Mouse (Mus musculus) cerebellum, adult (tissue): Measurements from ENCODE around the gene Tmeff2.
"Not testable (repeated sequence)": the region's sequence is repeated elsewhere in the genome, so short reads cannot be mapped to it uniquely, and the experiment has no call there.

ENCODE experiments used
- ATAC-seq: cut with Nextera tagmentation; 2 replicates; pipeline ENCODE4 v1.9.2; 2017; ENCODE audit warnings: mild to moderate bottlenecking, moderate library complexity, mixed read lengths; ENCODE audit not compliant: insufficient number of reproducible peaks, low FRiP score, low TSS enrichment

Gene Tmeff2

DNA sequence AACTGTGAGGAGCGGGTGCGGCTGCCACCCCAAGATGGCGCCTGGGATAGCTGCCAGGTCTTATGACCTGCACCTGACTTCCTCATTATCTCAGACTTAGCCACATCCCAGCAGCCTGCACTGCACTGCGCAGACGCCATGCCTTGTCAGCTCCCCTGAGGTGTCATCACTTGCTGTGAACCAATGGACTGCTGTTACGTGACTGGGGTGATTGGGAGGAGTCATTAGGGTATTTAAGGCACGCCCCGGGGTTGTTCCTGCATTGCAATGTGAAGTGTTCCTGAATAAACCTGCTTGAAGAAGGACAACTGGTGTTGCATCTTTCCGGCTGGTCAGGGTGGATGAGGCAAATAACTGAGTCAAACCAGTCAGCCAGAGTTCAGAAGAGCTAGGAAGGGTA lies at the start of gene Tmeff2:
Gene Tmeff2 (plus strand): TSS at position 262 of the 400 bp plus-strand sequence.
- ATAC-seq, result not testable (repeated sequence)

DNA sequence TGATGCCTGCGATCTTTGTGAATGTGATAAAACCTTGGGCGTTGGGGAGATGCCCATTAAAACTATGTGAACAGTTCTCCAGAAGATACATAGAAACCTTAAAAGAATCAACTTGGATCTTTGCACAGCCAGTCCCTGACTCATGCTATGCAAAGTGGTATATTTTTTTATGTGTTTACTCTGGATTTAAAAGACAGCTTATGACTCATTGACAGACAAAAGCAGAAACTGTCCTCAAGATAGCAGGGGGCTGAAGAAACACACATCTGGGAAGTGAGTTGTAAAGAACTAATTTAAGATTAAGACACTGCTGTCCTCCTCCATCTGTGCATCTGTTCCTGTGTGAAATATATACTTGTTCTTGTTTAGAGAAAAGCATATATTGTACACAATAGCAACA lies 38.9 kb upstream of the Tmeff2 start:
- no peak for ATAC-seq

DNA sequence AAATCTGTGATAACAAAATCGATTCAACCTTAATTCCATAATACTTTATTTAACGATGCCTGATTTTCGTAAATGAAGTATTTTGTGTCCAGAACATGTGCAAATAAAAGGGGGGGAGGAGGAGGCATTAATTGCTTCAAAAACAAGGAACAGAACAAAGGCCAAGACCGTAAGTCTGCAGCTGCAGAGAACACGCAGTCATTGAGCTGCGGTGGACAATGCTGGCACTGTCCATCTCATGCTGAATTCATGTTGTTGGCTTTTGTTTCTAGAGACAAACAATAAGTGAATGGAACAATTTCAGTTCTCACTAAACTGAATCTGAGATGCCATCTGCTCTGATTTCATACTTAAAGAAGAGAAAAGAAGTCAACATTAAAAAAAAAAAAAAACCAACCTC lies 2.8 kb upstream of the Tmeff2 start:
- ATAC-seq, result no peak

DNA sequence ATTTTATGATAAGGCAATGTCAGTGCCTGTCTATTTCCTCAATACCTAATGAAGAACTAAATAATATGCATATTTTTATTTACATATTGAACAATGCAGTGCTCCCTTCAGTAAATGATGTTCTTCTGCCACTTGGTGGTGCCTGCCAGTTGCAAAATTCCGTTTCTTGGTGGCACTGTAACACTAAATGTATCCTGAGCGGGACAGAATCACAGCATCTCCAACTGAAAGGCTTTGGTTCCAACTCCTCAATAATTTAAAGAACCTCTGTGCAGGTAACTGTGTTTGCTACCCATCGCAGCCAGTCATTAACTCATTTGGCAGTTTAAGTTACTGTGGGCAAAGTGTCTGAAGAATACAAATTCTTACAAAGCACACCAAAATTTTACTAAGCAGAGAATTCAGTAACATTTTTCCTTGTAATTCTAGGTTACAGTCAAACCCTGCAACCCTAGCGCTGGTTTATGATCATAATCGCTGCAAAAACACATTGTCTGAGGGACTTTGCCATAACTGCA lies 24.4 kb downstream of the Tmeff2 start:
- no peak for ATAC-seq

DNA sequence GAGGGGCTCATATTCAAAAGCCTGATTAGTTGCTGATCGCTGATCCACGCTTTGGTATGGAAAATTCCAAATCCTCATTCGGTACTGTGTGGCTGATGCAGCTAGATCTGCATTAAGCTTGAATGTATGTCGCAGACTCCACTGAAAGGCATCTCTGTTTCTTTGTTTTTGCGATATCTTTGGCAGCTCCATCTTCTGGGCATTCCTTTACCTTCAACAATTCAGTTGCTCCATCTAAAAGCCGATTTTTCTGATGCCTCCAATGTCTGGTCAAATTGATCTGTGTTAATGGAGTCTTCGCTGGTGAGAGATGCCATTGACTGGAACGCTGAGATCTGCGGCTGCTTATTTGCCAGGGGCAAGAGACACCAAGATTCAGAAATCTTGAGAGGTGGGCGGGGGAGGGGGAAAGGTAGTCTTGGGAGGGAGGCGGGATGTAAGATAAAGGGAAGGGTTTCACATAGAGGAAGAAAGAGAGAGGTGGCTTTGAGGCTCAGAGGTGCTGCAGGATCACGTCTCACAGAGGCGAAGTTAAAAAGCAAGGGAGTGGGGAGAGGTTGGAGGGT lies 25.0 kb downstream of the Tmeff2 start:
- ATAC-seq, result no peak

DNA sequence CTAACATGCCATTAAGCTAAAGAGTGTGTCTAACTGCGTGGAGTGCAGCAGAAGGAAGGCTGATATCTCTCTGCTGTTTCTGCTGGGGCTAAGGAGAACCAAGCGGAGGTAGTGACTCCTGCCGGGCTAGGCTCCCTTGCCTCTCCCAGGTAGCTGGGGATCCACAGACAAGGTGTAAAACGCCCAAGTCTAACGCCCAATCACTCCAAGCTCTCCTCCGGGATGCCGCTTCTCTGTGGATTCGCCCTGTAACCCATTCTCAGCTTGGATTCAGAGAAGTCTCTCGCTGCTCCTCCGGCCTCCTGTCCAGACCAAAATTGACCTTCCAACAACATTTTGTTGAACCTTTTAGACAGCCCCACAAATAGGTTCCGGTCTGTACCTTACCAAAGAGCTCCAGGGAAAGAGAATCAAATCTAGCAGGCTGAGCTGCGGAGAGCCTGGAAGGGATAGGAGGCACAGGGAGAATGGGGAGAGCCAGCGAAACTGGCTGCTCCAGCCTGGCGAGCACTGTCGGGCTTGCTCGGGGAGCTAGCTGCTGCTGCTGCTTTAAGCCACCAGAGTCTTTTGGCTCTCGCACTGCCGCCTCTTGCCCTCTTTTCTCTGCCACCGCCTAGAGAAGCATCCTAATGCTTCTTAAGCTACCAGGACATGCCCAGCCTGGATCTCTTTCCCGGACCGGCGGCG lies 26.1 kb downstream of the Tmeff2 start:
- ATAC-seq, result peak; percentile 63

DNA sequence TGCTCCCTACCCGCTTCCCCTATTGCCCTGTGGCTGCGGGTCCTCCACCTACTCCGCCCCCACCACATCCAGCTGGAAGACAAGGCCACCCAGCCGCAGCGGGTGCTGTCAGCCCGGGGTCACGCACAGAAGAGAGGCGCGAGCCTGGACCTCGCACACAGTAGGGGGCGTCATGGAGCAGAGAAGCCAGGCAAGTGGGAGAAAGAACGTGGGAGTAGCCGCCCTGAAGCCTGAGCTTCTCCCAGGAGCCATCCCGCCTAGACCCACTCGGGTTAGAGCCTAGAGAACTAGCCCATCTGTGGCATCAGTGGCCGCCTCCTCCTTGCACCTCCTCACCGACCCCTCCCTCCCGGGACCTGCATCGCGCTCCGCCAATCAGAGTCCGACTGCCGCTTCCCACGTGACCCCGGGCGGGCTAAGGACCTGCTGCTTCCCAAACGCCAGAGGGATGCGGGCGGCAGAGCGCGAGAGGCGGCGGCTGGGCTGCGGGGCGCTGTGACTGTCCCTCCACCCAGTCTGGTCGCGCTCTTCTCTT lies 26.7 kb downstream of the Tmeff2 start:
- peak; percentile 92 for ATAC-seq

DNA sequence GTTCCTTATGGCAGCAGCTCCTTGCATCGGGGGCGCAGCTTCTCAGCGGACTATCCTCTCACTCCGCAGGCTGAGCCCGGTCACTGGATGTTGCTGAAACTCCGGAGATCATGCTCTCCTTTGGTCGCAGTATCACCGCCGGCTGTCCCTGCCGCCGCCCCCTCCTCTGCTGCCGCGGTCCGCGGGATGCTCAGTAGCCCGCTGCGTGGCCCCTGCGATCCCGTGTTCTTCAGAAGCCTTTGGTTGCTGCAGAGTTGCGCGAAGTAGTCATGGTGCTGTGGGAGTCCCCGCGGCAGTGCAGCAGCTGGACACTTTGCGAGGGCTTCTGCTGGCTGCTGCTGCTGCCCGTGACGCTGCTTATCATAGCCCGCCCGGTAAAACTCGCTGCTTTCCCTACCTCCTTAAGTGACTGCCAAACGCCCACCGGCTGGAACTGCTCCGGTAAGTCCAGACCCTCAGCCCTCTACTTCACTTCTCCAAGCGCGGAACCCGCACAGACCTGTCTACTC lies 27.3 kb downstream of the Tmeff2 start:
- peak; percentile 6 for ATAC-seq

DNA sequence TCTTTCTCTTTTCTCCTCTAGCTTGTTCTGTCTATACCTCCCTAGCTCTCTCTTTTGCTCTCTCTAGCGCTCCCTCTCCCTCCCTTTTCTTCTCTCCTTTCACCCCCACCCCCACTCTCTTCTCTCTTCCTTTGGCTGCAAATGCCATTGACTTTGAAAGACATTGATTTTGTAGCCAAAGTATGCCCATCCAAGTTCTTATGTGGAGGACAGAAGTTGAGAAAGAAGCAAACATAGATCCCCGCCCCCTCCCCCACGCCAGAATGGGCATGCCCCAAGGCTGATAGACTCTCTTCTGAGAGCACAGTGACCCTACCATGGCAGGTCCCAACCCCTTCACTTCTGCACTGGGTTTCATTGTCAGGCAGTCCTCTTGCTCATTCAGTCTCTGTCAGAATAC lies 28.3 kb downstream of the Tmeff2 start:
- ATAC-seq, result no peak

DNA sequence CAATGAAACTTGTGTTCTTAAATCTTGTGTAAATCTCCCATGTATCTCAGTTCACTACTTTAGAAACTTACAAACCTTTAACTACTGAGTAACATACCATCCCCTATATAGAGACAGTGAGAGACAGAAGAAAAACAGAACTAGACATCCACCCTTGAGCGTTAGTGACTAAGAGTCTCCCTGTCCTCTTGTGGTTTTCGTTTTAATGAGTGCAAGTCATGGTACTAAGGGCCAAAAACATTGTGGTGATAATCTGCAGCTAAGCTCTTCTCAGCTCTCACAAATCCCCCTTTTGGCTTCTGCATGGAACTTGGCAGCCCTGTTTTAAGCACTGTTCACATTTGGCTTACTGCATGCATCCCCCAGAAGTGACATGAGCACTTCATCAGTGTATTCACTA lies 34.6 kb downstream of the Tmeff2 start:
- no peak for ATAC-seq

DNA sequence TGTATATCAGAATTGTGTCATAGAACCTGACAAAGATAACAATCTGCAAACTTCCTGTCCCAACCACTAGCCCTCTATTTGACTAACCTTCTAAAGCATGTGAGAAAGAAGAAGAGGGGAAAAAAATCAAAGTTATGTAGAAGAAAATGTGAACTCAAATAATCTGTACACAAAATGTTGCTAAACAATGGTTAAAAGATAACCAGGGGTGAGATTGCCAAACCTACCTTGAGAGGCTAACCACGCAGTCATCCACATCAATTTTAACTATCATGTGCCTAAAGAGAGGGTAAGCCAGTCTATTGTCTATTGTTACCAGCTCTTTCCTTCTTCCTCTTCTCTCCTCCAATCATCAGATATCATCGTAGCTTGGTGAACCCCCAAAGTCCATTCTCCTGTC lies 35.0 kb downstream of the Tmeff2 start:
- ATAC-seq, result no peak

DNA sequence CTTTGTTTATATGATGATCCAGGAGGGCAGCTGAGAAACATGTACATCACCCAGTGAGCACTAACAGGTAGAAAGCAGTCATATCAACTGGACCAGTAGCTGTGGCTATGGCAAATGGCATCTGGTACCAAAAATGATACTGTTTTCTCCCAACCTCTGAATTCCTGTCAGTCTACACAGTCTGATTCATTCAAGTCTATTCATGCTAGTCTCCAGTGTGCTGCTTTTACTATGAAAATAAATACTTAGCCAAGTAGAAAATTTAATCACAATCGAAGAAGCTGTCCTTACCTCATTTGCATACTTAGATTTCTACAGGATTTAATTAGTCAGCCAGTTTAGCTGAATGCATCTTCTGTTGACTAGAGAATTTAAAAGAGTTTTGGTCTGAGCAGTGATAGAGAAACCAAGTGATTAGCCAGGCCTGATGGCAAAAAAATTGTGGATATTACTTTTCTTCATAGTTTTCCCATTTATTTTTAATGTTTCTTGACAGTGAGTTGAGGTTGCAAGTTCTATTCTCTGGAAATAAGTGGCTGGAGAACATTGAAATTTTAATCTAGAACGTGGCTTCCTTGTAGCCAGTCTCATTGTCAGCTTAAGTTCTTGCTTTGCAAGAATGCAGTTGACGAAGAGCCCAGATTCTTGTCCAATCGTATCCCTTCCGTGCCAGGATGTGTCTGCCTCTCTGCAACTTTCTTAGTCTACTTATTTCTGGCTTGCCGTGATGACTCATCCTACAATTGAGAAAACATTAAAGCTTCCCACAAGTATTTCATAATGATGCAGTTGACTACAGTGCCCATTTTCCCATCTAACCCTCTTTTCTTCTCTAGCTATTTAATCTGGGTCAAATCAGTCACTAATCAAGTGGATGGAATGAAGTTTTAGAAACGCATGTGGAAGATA lies 39.9 kb downstream of the Tmeff2 start:
- ATAC-seq, result no peak

DNA sequence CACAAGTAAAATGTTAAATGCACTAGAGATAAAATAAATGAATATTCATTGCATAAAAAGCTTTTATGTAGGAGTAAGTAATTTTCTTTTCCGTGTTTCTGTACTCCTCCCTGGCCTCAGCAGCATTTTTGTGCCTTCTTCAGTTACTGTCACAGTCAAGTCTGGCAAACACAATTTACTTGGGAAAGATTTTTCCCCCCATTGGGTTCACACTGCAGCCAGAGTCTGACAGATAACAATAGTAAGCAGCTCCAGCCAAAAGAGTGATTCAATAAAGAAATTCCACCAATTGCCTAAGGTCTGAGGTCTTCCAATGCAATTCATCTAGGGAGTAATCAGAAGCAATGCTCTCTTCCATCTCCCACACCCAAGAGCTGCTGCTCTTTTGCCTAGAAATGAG lies 48.1 kb downstream of the Tmeff2 start:
- ATAC-seq, result no peak

DNA sequence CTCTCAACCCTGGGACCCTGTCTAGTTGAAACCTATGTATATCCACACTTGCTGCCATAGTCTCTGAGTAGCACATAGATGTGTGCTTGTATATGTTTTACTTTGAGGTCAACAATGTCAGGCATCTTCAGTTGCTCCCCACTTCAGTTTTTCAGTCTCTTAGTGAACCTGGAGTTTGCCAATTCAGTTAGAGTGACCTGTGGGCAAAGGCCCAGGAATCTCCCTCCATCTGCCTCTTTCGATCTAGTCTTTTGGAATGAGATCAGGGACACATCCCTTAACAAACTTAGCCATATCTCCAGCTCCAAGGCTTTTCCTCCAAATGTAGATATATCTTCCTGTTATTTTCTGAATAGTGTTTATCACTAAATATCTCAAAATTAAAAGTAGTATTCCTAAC lies 58.4 kb downstream of the Tmeff2 start:
- ATAC-seq, result no peak

DNA sequence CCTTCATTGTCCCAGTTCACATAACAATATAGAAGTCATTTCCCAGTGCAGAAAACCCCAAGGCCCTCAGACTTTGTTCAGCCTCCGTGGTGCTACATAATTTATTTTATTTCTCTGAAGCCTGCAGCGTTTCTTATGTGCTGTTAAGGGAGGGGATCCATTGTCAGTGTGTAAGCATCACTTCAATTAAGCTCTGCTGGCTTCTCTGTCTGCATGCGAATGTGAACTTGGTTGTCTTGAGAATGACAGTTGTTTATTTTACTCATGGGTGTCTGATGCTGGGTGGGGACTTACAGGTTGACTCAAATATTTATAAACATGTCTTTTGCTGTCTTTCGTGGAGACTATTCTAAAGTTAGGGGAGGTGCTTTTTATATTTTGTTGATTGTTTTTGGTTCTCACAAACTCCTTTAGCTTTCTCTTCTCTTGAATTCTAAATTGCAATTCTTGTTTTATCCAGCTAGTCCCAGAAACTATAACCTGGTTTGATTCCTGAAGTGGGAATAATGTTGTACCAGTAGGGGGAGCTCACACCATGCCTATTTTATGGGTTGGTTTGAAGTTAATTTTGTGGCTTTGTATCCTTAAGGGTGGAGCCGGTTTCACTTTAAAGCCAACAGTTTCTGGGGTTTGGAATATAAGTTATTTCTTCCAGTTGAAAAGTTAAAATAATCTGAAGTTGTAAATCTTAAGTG lies 61.7 kb downstream of the Tmeff2 start:
- peak; percentile 74 for ATAC-seq

DNA sequence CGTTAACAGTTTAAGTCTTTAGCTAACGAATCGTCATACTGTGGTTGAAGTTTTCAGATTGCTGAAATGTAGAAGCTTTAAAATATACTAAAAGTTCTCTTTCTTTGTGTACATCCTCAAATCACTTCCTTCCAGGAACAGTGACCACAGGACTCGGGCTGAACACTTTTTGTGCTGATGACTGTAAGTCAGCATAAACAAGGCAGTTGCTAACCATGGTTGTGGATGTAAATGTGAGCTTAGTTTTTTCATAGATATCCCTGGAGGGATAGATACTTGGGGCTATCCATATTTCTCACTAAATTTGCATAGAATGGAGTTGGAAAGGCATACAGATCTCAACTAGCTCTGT lies 62.2 kb downstream of the Tmeff2 start:
- no peak for ATAC-seq

DNA sequence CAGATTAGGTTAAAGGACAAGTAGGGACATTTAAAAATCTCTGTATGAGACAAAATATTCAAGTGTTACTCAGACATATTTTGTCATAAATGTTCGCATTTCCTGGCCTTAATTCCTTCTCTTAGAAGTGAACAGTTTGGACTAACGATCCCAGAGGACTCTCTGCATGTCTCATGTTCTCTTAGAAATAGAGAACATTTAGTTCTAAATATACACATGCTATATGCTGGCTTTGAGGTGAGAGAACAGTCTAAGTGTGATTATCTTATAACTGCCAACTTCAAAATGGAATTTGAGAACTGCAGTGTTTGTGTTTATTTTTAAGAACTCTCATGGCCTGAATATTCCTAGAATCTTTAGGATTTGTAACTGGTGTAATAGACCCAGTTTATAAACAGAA lies 69.2 kb downstream of the Tmeff2 start:
- ATAC-seq, result no peak

DNA sequence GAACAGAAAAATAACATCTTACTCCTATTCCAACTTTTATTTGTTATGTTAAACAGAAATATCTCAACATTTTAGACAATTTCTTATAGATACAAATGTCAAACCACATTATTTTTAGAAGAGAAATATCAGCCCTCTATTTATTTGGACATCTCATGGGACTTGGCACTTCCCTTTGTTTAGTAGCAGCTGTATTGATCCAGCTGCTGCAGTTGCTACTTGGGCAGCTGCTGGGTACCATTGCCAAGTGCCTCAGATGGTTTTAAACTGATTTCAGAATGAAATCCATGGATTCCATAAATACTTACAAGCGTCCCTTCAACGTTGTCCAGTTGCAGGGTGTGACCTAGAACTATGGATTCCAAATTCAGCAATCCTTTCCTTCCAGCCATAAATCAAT lies 70.4 kb downstream of the Tmeff2 start:
- no peak for ATAC-seq

DNA sequence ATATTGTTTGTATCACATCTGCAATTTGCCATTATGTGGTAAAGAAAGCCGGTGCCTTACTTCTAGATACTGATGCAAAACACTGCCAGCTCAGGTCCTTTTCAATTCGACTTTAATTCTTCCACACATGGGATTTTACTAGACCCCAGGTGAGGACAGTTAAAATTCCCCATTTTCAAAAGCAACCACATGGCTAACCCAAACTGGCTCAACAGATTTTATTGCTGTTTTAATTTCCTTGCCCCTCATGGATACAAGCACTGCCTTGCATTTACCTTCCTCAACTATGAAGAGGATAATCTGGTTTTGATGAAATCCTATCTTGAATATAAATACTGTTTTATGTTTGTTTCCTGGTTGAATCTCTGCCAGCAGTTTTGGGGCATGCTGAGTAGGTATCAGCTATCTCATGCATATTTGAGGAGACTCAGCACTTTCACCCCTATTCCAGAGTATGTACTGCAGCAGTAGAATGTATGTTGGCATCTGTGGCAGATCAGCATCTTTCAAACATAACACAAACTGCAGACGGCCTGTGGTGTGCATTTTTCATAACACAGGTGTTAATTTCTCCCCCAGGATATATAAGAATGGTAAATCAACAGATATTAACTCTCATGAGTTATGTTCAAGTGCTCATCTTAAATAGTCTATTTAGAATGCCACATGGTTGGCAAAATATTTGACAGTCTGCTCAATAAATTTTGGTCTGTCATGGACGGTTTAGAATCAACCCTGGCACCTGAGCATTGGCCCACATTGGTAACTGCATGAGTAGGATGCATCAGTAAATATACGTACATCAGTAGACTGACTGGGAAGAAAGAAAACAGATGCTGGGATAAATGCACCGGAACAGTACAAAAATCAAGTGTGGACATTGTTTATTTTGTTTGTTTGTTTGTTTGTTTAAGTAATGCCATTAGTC lies 72.3 kb downstream of the Tmeff2 start:
- ATAC-seq, result no peak
